Mouse (Mus musculus): Measurements from ENCODE around the gene Tdrd9.

- TF ChIP-seq CTCF (IDR thresholded peaks at IDR 0.05; ENCODE audit: low read depth) (no peak), EP300 (IDR thresholded peaks at IDR 0.05; ENCODE audit: low read depth) (no peak)
Observed at GRCm38 (mm10) chr12:111977138-111977537, 5.8 kb downstream of the Tdrd9 start.

Measured in liver, embryonic 14.5 days (tissue).